Mouse (Mus musculus): ENCODE results near the gene Mxd3.

Gene Mxd3

DNA sequence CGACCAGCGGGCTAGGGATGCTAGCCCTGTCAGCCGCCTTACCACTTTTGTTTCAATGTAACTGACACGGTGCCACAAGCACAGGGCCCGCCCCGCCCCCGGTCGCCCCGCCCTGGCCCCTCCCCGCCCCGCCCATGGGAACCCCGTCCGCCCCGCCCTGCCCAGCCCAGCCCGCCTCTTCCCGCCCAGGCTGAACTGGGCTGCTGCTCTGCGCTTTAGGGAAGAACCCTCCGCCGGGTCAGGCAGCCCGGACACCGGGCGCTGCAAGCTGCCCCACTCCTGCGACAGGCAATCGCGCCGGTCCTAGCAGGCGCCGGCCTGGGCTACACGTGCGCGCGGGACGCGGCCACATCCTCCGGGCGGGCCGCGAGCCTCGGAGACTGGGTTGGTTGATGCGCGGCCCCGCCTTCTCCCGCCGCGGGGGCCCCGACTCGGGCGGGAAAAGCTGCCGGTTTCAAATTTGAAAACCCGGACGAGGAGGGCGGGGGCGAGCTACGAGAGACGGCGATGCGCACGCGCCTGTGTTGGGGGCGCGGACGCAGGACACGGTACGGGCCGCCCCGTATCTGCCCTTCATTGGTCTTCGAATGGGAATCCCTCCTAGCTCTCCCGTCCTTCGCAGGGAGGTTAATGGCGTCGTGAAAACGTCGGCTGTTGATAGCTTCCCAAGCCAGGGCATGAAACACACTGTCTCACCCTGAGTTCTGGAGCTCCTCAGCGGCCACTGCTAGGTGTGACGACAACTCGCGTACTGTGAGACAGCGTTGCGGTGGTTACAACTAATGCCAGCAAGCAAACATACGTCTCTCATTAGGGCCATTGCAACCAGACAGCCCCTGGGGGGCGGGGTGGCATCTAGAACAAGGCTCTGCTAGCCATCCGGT lies at the start of gene Mxd3:
Mxd3 (minus strand) TSS at position 141 of the 884 bp plus-strand sequence.
- peak; percentile 91 for DNase-seq

DNA sequence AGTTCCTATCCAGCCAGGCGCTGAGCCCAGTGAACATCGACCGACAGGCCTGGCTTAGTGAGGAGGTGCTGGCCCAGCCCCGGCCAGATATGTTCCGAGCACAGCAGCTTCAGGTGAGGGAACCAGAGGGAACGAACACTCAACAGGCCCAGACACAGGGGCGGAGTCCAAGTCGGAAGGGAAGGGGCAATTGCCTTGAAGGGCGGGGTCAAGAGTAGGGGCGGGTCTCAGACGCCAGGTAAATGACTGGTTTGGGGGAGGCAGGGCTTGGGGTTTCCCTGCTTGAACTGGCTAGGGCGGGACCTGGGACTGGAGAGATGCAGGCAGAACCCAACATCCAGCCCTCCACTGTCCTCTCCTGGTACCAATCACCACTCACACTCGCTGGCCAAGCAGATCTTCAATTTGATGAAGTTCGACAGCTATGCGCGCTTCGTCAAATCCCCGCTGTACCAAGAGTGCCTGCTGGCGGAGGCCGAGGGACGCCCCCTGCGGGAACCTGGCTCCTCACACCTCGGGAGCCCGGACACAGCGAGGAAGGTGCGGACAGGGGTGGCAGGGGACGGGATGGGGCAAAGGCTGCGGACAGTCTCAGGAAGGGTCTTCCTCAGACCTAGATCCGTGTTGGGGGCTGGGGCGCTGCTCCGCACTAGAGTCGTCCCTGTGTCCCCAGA lies 49.4 kb upstream of the Mxd3 start:
- DNase-seq: peak; percentile 42

DNA sequence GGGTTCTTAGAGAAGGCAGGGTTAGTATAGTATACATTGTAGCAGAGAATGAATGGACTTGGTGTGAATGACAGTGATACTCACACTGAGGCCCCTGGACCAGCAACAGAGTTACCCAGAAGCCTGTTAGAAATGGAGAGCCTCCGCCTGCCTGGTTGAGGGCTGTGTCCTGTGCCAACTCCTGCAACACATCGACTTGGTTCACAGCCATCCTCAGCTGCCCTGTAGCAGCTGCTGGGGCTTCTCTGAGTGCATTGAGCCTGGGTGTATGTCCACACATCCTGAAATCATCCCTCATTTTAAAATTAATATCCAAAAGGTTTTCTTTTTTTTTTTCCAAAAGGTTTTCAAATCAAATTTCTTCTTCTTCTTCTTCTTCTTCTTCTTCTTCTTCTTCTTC lies 46.3 kb upstream of the Mxd3 start:
- DNase-seq: no peak

DNA sequence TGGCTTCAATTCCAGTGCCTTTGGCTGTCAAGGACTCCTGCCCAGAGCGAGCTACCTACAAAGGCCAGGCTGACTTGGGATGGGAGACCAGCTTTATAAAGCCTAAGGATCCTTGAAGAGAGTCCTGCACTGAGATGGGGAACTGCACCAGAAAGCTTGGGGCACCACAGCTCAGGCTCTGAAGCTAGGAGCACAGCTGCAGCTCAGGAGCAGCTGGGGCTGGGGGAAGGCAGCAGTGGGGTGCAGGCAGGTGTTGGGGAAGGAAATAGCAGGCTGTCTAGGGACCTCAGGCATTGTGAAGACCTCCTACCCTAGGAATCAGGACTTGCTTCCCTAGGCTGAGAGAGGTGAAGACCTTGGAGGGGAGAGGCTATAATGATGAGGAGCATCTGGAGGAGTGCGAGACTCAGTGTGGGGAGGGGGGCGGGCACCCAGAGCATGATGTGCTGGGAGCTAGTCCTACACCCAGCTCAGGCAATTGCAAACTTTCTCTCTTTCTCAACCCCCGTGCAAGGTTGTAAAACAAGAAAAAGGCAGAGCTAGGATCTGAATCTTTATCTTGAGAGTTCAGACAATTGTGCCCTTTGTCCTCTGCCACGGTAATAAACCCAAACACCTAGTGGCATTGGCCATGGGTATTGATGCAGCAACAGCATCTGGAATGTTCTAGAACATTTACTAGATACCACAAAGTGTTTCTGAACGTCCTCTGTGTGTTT lies 44.7 kb upstream of the Mxd3 start:
- DNase-seq: no peak

DNA sequence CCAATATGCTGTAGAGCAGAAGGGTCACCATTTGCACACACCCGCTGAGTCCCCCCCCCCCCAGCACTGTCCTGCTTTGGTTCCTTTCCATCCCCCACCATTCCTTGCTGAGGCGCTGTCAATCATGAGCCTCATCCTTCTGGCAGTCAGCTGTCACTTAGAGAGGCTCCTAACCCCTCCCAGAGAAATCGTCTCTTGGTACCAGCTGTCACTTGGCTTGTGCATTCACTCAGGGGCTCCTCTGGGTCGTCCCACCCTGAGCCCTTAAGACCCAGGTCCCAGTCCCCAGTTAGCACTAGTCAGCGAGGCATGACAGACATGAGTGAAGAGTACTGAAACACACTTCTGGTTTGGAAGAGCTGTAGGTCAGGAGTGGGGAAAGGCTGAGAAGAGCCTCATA lies 42.1 kb upstream of the Mxd3 start:
- no peak for DNase-seq

DNA sequence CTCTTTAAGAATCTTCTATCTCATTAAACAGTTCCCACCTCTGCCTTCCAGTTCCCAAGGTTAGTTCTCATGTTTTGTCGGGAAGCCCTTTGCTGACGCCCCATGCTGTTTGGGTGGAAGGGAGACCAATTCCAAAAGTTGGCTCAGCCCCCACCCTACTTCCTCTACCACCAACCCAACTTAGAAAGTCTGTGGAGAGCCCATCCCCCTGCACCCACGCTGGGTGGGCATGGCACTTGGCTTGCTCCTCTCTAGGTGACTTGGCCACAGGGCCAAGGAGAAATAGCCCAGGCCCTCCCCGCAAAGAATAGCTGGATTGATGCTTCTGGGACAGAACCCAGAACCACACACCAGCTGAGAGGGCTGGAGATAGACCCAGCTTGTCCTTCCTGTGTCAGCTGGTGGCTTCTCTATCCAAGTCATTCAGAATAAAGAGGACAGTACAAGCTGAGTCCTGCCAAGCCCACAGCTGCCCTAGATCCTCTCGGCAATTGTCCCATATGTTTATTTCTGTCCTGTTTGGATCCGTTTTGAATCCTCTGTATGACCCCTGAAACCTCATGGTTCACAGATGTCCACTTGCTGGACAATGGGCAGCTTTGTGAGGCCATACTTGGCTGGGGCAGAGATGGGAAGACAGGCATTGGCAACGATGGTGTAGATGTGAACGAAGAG lies 41.5 kb upstream of the Mxd3 start:
- no peak for DNase-seq

DNA sequence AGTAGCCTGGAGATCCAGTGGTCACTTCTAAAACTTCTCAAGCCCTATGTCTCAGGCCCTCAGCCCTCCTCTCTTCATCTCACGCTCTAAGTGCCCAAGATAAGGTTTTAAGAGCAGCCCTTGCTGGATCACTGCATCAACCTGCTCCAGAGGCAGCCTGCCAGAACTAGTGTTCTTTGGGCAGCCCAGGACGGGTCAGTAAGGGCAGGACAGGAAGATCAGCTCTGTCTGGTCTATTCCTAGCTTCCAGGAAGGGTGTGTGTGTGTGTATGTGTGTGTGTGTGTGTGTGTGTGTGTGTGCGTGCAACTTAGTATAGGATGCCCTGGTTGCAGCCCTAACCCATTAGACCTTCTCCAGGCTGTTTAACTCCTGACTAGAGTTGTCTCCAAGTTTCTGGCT lies 40.6 kb upstream of the Mxd3 start:
- peak; percentile 73 for DNase-seq

DNA sequence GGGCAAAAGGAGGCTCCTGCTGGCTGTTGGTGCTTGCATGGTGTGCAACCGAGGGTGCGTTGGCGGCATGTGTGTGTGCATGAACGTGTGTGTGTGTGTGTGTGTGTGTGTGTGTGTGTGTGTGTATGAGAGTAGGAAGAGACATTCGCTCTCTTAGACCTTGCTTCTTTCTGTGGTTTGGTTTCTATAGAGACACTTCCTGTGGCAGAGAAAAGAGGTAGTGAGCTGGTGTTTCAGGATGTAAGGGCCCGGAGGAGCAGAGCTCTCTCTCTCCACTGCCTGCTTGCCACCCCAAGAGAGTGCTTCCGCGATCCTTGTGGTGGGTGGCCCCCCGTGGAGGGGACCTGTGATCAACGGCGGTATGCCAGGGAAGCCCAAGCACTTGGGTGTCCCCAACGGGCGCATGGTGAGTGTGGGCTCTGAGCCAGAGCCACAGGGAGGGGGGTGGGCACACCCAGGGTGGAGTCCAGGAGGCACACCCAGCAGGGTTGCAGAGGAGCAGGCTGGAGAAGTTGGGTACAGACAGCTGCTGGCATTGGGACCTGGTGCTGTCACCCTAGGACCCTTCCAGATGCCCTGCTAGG lies 40.0 kb upstream of the Mxd3 start, which contains the start of gene Rgs14:
Rgs14 (plus strand) TSS at position 202 of the 584 bp plus-strand sequence.
- DNase-seq: no peak

DNA sequence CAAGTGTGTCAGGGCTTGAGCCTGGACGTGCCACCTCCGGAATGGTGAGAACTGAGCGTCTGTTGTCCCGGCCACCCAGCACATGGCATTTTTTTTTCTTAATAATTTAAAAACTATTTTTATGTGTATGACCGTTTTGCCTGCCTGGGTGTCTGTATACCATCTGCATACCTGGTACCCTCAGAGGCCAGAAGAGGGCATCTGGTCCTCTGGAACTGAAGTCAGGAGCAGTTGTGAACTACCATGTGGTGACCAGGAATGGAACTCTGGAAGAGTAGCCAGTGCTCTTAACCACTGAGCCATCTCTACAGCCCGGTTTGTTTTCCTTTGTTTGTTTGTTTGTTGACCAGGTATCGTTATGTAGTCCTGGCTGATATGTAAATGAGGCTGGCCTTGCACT lies 38.8 kb upstream of the Mxd3 start:
- DNase-seq: peak; percentile 22

DNA sequence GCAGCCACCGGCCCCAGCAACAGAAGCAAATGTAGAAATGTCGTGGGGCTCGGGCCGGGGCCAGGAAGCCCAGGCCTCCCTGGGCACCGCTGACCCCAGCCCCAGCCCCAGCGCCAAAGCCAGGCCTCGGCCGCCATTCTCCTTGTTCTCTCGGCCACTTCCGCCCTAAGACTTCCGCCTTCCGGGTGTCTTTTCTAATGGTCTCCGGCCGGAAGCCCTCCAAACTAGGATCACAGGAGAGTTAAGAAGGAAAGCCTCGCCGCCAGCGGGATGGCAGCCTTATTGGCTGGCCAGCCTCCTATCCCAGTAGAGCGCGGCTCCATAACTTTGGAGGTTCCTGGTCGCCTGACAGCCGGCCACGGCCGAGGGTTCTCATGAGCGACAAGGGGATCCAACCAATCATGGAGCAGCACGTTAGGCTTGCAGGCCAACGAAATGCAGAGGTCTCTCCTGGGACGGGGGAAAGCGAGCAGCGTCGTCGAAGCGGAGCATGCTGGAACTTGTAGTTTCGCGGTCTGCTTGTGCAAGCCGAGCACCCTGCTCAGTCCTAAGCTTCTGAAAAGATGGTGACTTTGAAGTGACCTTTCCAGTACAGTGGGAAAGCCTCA lies 32.9 kb upstream of the Mxd3 start, which contains the start of gene Lman2:
Lman2 (minus strand) TSS at position 331 of the 608 bp plus-strand sequence.
- peak; percentile 98 for DNase-seq

DNA sequence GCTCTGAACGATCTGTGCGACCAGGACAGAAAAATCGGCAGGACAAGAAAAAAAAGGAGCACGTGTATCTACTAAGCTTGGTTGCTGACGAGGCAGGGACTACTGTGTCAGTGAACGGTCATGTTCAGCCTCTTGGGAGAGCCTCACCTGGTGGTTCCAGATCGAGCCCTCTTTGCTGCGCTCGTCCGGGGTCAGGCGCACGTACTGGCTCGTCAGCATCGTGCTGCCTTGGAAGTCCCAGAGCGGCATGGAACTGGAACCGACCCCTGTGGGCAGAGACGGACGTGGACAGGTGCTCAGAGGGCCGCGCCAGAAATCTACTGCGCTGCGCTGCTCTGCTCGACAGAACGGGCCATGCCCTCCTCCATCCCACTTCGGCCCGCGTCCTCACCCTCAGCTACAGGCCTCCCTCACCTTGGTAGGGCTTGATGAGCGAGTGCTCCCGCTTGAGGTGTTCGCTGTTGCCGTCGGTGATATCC lies 32.4 kb upstream of the Mxd3 start:
- DNase-seq: no peak

DNA sequence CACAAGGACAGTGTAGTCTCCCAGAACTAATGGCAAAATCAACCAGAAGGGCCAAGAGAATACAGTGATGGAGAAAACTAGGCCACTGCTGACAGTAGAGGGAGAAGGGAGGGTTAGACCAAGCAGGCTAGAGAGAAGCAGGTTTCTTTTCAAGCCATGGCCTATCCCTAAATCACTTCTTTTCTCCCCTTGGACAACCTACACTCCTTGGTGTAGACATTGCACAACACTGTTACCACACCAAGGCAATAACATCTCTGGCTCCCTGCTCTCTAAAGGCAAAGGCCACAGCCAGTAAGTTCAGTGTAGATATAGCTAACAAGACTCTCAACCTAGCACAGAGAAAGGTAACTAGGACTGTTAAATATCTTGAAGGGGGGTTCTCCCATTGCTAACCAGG lies 31.5 kb upstream of the Mxd3 start:
- DNase-seq: no peak

DNA sequence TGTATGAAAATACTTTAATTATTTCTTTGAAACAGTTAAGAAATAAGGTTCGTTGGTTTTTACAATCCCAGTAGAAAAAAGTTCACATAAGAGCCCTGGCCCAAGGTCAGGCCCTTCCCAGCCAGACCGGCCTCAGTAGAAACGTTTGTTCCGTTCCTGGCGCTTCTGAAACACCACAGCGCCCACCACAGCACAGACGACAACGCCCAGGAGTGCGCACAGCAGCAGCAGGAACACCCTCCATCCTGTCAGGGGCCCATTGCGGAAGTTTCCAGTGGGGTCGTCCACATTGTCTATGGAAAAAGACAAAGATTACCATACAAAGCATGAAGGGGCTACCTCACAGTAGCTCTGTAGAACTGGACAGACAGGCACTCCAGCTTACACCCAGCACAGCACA lies 17.1 kb upstream of the Mxd3 start:
- no peak for DNase-seq

DNA sequence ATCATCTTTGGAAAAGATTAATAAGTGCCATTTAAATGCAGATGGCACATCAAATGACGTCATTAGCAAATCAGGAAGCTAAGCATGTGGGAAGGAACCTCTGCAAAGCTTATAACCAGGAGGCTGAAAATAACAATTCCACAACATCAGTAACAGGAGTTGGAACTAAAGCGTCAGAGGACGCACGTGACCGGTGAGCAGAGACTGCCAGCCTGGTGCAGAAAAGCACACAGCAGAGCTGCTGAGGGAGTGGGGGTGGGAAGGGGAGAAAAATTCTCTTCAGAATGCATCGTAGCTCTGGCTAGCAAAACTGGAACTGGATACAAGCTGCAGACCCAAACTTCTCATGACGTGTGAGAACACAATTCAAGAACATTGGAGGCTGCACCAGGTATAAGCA lies 14.7 kb upstream of the Mxd3 start:
- no peak for DNase-seq

DNA sequence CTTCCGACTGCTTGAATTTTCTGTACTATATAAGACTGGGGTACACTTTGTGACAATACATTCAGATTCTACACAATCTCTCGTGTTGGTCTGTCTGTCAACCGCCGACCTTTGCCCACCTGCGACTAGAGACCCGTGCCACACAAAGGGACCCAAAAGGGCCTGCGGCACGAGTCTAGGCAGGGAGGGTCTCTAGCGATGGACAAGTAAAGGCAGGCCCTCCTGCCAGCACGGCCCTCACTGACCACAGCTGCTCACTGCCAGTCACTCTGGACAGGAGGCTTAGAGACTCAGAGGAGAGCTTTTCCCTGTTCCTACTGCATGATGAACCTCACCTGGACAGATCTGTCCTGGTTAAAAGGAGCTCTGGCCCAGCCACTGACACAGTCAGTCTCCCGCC lies 12.8 kb upstream of the Mxd3 start:
- no peak for DNase-seq

DNA sequence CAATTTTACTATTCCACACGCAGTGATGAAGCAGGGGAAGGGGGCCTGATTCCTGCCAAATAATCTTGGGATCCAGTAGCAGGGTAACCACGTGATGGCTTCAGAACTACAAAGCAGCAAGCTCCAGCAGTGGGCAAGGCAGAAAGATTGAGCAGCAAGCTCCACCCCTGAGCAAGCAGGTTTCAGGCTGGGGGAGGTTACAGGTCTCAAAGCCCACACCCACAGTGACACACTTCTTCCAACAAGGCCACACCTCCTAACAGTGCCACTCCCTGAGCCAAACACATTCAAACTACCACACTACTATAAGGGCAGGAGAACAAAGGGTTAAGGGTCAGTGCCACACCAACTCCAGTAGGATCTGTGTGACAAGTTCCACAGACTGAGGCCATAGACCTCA lies 9.6 kb upstream of the Mxd3 start:
- no peak for DNase-seq

DNA sequence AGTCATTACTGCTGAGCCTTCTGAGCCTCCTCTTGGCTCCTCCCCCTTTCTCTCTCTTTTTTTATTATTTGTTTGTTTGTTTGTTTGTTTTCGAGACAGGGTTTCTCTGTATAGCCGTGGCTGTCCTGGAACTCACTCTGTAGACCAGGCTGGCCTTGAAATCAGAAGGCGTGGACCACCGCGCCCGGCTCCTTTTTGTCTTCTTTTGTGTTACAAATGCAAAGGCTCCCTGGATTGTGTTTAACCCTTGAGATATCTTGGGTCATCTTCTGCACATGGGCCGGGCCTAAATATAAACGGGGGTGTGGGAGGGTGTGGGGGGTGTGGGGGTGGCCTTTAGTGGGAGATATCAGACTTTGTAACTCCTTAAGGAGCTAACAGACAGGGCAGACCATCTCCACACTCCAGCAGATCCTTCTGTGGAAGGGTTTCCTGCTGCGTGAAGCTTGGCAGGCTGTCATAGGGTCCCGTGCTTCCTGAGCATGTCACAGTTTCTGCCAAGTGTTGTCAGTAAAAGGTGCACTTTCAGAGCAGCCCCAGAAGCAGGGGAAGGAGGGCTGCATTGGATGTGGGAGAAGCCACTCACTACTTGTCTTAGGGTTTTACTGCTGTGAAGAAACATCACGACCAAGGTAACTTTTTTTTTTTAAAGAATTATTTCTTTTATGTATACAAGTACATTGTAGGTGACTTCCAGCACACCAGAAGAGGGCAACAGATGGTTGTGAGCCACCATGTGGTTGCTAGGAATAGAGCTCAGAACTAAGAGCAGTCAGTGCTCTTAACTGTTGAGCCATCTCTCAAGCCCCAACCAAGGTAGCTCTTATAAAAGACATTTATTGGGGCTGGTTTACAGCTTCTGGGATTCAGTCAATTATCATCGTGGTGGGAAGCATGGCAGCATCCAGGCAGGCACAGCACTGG lies 8.8 kb upstream of the Mxd3 start:
- peak; percentile 32 for DNase-seq

DNA sequence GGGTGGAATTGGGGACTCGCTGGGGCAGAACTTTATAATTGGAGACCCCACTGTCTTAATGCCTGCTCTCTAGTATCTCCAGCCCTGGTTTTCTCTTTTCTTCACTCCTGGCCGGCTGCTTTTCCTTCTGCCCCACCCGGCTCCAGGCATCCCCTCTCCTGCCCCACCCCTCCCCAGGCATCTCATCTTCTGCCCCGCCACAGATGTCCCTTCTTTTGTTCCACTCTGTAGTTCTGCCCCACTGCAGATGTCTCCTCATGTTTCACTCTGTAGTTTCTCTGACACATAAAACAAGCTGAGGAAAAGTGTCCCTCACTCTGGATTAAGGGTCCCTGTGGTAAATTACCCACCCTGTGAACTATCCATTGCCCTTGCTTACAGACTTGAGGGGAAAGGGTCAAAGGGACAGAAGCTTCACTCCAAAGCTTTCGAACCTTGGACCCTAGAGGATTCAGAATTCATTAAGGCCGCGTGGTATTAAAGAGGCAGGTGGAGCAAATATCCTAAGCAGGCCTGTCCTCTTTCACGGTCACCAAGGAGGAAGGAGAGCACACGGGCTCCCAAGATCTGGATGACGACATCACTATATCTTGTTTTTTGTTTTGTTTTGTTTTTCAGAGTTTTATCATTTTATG lies 7.8 kb upstream of the Mxd3 start:
- DNase-seq: no peak

DNA sequence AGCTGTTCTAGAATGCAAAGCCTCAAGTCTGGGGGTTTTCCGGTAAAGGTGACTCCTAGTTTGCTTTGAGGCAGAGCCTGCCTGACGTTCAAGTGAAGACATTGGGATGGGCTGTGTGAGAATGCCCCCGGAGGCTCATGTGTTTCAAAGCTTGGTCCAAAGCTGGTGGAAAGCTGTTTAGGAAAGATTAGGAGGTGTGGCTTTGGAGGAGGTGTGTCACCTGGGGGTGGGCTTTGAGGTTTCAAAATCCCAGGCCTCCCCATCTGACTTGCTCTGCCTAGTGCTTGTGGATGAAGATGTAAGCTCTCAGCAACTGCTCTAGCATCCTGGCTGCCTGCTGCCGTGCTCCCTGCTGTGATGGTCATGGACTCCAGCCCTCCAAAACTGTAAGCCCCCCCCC lies 6.1 kb upstream of the Mxd3 start:
- DNase-seq: no peak

DNA sequence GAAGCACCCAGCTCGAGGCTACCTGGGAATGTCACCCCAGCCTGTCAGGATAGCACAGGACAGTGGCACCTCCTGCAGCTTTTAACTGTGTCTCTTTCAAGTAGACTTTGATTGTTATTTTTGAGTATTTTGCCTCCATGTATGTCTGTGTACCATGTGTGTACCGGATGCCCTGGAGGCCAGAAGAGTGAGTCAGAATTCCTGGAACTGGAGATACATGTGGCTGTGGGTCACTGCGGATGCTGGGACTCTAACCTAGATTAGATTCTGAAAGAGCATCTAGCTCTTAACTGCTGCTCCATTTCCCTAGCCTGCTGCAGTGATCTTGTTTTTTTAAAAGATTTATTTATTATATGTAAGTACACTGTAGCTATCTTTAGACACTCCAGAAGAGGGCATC lies 2.7 kb upstream of the Mxd3 start:
- no peak for DNase-seq
